Mouse (Mus musculus): ENCODE data around the gene Dppa3.

DNA sequence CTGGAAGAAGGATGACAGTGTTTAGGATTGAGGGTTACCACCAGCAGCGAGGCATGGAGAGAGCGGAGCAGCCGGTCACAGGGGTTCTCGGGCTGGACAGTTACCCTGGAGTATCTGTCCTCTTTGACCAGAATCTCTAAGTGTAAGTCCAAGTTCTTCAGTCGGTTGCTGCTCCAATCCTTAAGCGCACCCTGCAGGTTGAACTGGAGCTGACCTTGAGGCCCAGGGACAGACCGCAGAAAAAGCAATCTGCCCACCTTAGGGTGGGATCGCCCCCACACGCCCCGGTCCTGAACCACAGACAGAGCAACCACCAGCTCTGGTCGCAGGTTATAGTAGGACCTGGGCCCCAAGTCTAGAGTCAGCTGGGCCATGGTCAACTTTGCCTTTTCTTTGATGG, 19.5 kb upstream of the Dppa3 start:
- TF ChIP-seq TCF12 (IDR thresholded peaks at IDR 0.05; ENCODE audit: insufficient read depth, poor library complexity, severe bottlenecking) (no peak), POLR2A (IDR thresholded peaks at IDR 0.05; ENCODE audit: insufficient read length, low read depth) (no peak), MYOD1 (IDR thresholded peaks at IDR 0.05; ENCODE audit: control insufficient read depth in 1 of 3, insufficient read length in 2 of 3, low read depth in 2 of 3) (no peak), CEBPB (IDR thresholded peaks at IDR 0.05; ENCODE audit: insufficient read depth, poor library complexity, severe bottlenecking) (no peak), SRF (IDR thresholded peaks at IDR 0.05; ENCODE audit: control insufficient read depth, insufficient read length, low read depth) (no peak), E2F4 (IDR thresholded peaks at IDR 0.05; ENCODE audit: insufficient read depth) (no peak)
